35 mouse cellular contexts compared by ENCODE assay signal in genomic region chrX:164046736-164047135, GRCm38 (mm10). TPM values are rescaled to one million over a fixed set of nuclear protein-coding genes. Genes with fewer than 3 reads are reported as not detected.
"Had no signal": no experiment of that assay in that cellular context is flagged by ENCODE, and none has a peak within 500 bp of the region (broad histone marks: within the 10 kb centered on the region; RNA-seq: fewer than 3 reads in every experiment).

No protein-coding gene starts in this region.

- H3K36me3 ChIP-seq: heart, embryonic 13.5 days; heart, embryonic 15.5 days; hindbrain, embryonic 13.5 days; hindbrain, embryonic 15.5 days; kidney, embryonic 15.5 days; limb, embryonic 13.5 days; limb, embryonic 15.5 days; liver, embryonic 12.5 days had no signal

- H3K4me1 ChIP-seq: heart, embryonic 13.5 days; heart, embryonic 15.5 days; hindbrain, embryonic 13.5 days; hindbrain, embryonic 15.5 days; kidney, embryonic 15.5 days; limb, embryonic 13.5 days; limb, embryonic 15.5 days; liver, embryonic 12.5 days had no signal

- ATAC-seq: hindbrain, postnatal 0 days; intestine, embryonic 16.5 days; liver, embryonic 12.5 days had no signal

- H3K27me3 ChIP-seq: heart, embryonic 13.5 days; heart, embryonic 15.5 days; hindbrain, embryonic 15.5 days; limb, embryonic 15.5 days; liver, embryonic 12.5 days had no signal

- H3K27ac ChIP-seq: heart, adult 2 months; heart, embryonic 13.5 days; heart, embryonic 15.5 days; hindbrain, embryonic 13.5 days; hindbrain, embryonic 15.5 days; hindbrain, postnatal 0 days; kidney, embryonic 15.5 days; kidney, postnatal 0 days; limb, embryonic 13.5 days; limb, embryonic 15.5 days; liver, embryonic 12.5 days had no signal

- H3K9ac ChIP-seq: heart, embryonic 13.5 days; heart, embryonic 15.5 days; hindbrain, embryonic 13.5 days; hindbrain, embryonic 15.5 days; kidney, embryonic 15.5 days; limb, embryonic 13.5 days; limb, embryonic 15.5 days; liver, embryonic 12.5 days had no signal

- H3K4me2 ChIP-seq: heart, embryonic 11.5 days; heart, embryonic 13.5 days; heart, embryonic 15.5 days; hindbrain, embryonic 13.5 days; hindbrain, embryonic 15.5 days; kidney, embryonic 15.5 days; limb, embryonic 13.5 days; limb, embryonic 15.5 days; liver, embryonic 12.5 days had no signal

- H3K4me3 ChIP-seq: heart, adult 2 months; heart, embryonic 13.5 days; heart, embryonic 15.5 days; hindbrain, embryonic 13.5 days; hindbrain, embryonic 15.5 days; kidney, embryonic 15.5 days; limb, embryonic 13.5 days; limb, embryonic 15.5 days; liver, embryonic 12.5 days had no signal

- DNase-seq: gastrocnemius, postnatal 14 days; gastrocnemius, postnatal 36 days; heart, adult 2 months; heart, postnatal 14 days; heart, postnatal 36 days; kidney, adult 11 months; kidney, adult 2 months; kidney, adult 9 months; kidney, postnatal 14 days; kidney, postnatal 36 days; layer of hippocampus, adult 9-11 months; layer of hippocampus, postnatal 36 days; left cerebral cortex, postnatal 4 days had no signal

- H3K9me3 ChIP-seq: heart, embryonic 13.5 days; heart, embryonic 15.5 days; hindbrain, embryonic 13.5 days; hindbrain, embryonic 15.5 days; kidney, embryonic 15.5 days; limb, embryonic 13.5 days; limb, embryonic 15.5 days; liver, embryonic 12.5 days had no signal

RNA-seq across cellular contexts. Expression of gene Cltrn, which starts 41.9 kb away (rescaled TPM):
- total RNA-seq: gastrocnemius, adult 18-20 months; gastrocnemius, adult 8-10 months; gastrocnemius, postnatal 14 days; gastrocnemius, postnatal 36 days; heart, adult 2 months; heart, postnatal 14 days; heart, postnatal 36 days; hindbrain, postnatal 0 days; layer of hippocampus, postnatal 14 days; layer of hippocampus, postnatal 36 days; left cerebral cortex, postnatal 10 days; left cerebral cortex, postnatal 25 days; left cerebral cortex, postnatal 4 days; liver, adult 2 months had no signal
- polyA plus RNA-seq: gonadal fat pad, adult 2 months; heart, adult 2 months; heart, embryonic 15.5 days; heart, postnatal 0 days; hindbrain, postnatal 0 days; large intestine, adult 2 months; limb, embryonic 11.5 days; limb, embryonic 15.5 days; liver, adult 2 months had no signal
